Mouse (Mus musculus) B cell, adult (primary cell): ENCODE measurements around the gene Klf14. TPM values are rescaled to one million over a fixed set of nuclear protein-coding genes. Genes with fewer than 3 reads are reported as not detected.

Experiments used
- total RNA-seq: library from RNA; stranded (reverse); gene quantifications from 4 replicates; pipeline ENCODE4 v1.2.4, GENCODE M21; 2023; ENCODE audit not compliant: inconsistent age

The Klf14 gene
- total RNA-seq, result not detected in 4 replicates

DNA sequence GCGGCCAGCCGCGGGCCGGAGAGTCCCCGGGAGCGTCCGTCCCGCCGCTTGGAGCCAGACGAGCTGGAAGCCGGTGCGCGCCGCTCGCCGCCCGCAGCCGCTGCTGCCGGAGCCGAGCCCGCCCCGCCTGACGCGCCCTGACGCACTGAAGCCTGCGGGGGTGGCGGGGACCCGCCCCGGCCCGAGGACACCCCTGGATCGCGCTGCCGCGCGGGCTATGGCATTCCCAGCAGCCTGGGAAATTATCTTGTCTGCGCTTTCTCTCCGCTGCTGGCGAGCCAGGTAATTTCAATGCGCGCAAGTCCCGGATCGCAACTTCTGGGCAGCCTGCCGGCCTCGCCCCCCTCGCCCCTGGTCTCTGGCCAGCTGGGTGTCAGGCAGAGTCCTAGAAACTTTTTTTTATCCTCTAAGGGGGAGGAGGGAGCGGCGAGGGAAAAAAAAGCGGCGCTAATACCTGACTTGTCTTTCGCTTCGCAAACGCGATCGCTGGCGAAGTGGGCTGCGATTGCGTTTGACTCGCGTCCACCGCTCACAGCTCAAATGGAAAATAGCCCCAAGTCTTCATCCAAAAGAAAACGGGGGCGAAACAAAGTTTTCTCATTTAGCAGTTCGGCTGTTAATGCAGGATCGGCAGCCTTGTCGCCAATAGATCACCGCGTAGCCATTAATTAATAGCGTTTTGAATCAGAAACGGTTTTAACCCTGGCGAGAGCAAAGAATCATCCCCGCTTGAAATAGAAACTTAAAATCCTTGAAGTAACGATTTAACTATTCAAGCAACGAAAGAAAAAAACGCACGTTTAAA, at the start of gene Klf14:
Gene Klf14, minus strand, starts transcription at position 343 of the 805 bp plus-strand sequence.

DNA sequence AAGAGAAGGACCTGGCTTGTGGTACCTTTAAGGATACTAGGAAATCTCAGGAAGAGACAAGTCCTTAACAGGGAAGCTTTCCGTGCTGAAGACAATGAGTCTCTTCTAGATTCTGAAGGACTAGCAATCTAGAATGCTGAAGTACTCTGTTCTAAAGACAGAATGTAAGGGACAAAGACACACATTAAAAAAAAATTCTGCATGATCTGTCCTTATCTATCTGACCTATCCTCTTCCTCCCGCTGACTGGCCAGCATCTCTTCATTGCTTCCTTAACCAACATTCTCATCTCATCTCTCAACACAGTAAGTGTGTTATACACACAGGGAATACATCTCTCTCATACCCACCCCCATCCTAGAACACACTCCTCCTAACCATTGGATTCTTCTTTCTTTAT, 43.4 kb downstream of the Klf14 start, which contains the start of gene Tsga13:
Gene Tsga13, minus strand, starts transcription at position 101 of the 400 bp plus-strand sequence.

Other genes starting within 250 kb of the Klf14 start
- gene Mest, start 235.5 kb downstream of the Klf14 start, total RNA-seq, result 1.3 to 1.5 TPM in 2 of 4 replicates, not detected in the others
- 45.9 to 59.7 TPM (median 52.7 TPM) in 4 replicates for gene Copg2, start 62.3 kb downstream of the Klf14 start, total RNA-seq
- 4.4 to 11.2 TPM (median 7.8 TPM) in 4 replicates for gene Tsga13, start 43.5 kb downstream of the Klf14 start, total RNA-seq